Mouse (Mus musculus) stomach, postnatal 0 days (tissue): Measurements from ENCODE around the gene Cwc22. TPM values are rescaled to one million over a fixed set of nuclear protein-coding genes. Genes with fewer than 3 reads are reported as not detected.

Experiments used
- ATAC-seq: fragments of 200-750 bp; cut with Nextera tagmentation; 2 replicates; pipeline ENCODE4 v1.8.0; 2017; ENCODE audit not compliant: low FRiP score, low TSS enrichment
- DNase-seq: peaks from one replicate; pipeline ENCODE4 v3.0.0-alpha.2; 2016; ENCODE audit warnings: low spot score
- H3K27ac ChIP-seq: fragments of 300-500 bp; sonication (generic); replicated peaks from 2 replicates; pipeline ENCODE4 v1.5.1; 2014; ENCODE audit warnings: mild to moderate bottlenecking, control low read depth
- H3K27me3 ChIP-seq: fragments of 300-500 bp; sonication (generic); 2 replicates; pipeline ENCODE4 v1.6.1; 2014; ENCODE audit warnings: low read length; ENCODE audit not compliant: control insufficient read depth, insufficient read depth
- H3K36me3 ChIP-seq: fragments of 300-500 bp; sonication (generic); 2 replicates; pipeline ENCODE4 v1.6.1; 2014; ENCODE audit warnings: low read length, mixed read lengths; ENCODE audit not compliant: control insufficient read depth, insufficient read depth
- H3K4me1 ChIP-seq: fragments of 300-500 bp; sonication (generic); replicated peaks from 2 replicates; pipeline ENCODE4 v1.6.1; 2014; ENCODE audit warnings: antibody characterized with exemption; ENCODE audit not compliant: control insufficient read depth, insufficient read depth
- H3K4me2 ChIP-seq: fragments of 300-500 bp; sonication (generic); replicated peaks from 2 replicates; pipeline ENCODE4 v1.6.1; 2014; ENCODE audit warnings: low read depth, mild to moderate bottlenecking, control low read depth, moderate library complexity
- H3K4me3 ChIP-seq: fragments of 300-500 bp; sonication (generic); 2 replicates; pipeline ENCODE4 v1.5.1; 2014; ENCODE audit warnings: low read depth, low read length, control low read depth
- H3K9ac ChIP-seq: fragments of 300-500 bp; sonication (generic); 2 replicates; pipeline ENCODE4 v1.6.1; 2014; ENCODE audit warnings: mild to moderate bottlenecking, low read length, control low read depth, mixed read lengths
- H3K9me3 ChIP-seq: fragments of 300-500 bp; sonication (generic); 2 replicates; pipeline ENCODE4 v1.6.1; 2016; ENCODE audit warnings: low read length; ENCODE audit not compliant: control insufficient read depth
- CTCF ChIP-seq: IDR thresholded peaks from 2 replicates; pipeline ENCODE4 v1.5.1; 2016; ENCODE audit warnings: antibody characterized with exemption, low read depth, mild to moderate bottlenecking, moderate library complexity
- EP300 ChIP-seq: optimal IDR thresholded peaks from 2 replicates; pipeline ENCODE3; 2016; ENCODE audit warnings: antibody characterized with exemption
- WGBS: fragments of 180-500 bp; shearing (Covaris S2); extraction: QIAGEN DNeasy Blood & Tissue Kit; methylation state at CpG from one replicate; pipeline ENCODE4 v1.1.7; 2014; 5-methylcytosine and 5-hydroxymethylcytosine counted together
- polyA plus RNA-seq: library from polyadenylated mRNA; unstranded; fragments of >200 nt; fragmentation: Nextera tagmentation; extraction: Ambion mirVana; gene quantifications from 2 replicates; pipeline ENCODE4 v1.2.1, GENCODE M21; 2015

The Cwc22 gene
- polyA plus RNA-seq, 1 experiment from 2014 or later, result 13.7 TPM

DNA sequence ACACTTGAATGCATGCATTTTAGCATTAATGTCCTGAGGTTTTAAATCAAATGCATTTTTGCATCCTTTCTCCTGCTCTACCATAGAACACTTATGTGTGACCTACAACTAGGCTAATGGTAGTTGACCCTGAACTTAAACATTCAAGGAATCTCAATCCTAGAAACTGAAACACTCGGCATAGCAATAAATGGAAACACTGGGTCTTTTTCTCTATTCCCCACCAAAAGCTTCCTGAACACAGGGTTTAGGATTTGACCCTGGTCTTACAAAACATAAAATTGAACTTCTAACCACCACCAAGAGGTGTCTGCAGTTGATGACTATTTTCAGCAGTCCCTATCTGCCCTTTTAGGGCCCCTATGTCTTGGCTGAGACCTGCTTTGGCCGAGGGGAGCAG lies 57.3 kb downstream of the Cwc22 start:
- no peak for ATAC-seq
- WGBS, result 65% methylated on average over 2 of the region's 2 CpGs
- TF ChIP-seq EP300, result no peak
- TF ChIP-seq CTCF, result no peak

DNA sequence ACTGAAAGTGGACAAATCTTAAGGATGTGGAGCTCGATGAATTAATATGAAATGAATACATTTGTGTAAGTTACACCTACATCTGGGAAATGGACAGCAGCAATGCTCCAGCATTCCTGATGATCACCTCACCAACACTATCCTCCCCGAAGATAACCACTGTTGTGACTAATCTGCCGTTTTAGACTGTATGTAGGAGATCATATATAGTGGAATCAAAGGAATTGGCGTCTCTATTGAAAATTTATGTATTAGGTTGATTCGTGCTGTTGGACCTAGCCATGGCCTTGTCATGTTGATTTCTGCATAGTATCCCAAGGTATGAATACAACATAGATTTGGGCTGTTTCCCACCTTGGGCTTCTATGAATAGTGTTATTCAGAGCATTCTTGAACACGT lies 58.1 kb downstream of the Cwc22 start:
- H3K9ac ChIP-seq, result no peak overlapping the region

More for the DNA sequence above, 57.3 kb downstream of the Cwc22 start:
- no peaks in the 10 kb centered on the region for H3K4me1 ChIP-seq
- H3K36me3 ChIP-seq, result no peaks in the 10 kb centered on the region
- no peaks in the 10 kb centered on the region for H3K9me3 ChIP-seq
- H3K4me2 ChIP-seq, result no peak overlapping the region
- H3K9ac ChIP-seq, result no peak overlapping the region
- no peak overlapping the region for H3K4me3 ChIP-seq
- DNase-seq, result no peak
- H3K27ac ChIP-seq, result no peak overlapping the region
- H3K27me3 ChIP-seq, result no peaks in the 10 kb centered on the region

DNA sequence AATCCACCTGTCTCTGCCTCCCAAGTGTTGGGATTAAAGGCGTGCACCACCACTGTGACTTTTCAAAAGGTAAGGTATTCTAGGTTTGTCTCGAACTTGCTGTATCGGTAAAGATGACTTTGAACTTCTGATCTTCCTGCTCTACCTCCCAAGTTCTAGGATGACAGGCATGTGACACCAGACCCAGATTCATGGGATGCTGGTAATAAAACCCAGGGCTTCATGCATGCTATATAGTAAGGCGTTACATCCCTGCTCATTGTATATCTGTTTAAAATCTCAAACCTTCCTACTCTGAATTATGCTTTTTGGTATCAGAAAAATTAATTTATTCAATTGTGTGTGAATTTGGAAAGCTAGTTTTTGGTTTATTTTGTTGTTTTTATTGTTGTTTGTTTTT lies 59.0 kb downstream of the Cwc22 start:
- no peak overlapping the region for H3K27ac ChIP-seq
- H3K4me3 ChIP-seq, result no peak overlapping the region
- H3K36me3 ChIP-seq, result no peaks in the 10 kb centered on the region
- no peak for DNase-seq
- no peak for ATAC-seq
- WGBS, result 92% methylated on average over 4 of the region's 4 CpGs
- H3K9ac ChIP-seq, result no peak overlapping the region
- H3K4me1 ChIP-seq, result no peaks in the 10 kb centered on the region
- H3K27me3 ChIP-seq, result no peaks in the 10 kb centered on the region
- TF ChIP-seq CTCF, result no peak
- no peak for TF ChIP-seq EP300
- no peak overlapping the region for H3K4me2 ChIP-seq
- H3K9me3 ChIP-seq, result no peaks in the 10 kb centered on the region

More for the DNA sequence above, 58.1 kb downstream of the Cwc22 start:
- H3K9me3 ChIP-seq, result no peaks in the 10 kb centered on the region
- no peak overlapping the region for H3K4me2 ChIP-seq
- TF ChIP-seq CTCF (no peak), EP300 (no peak)
- no peak overlapping the region for H3K27ac ChIP-seq
- H3K27me3 ChIP-seq, result no peaks in the 10 kb centered on the region
- no peak for ATAC-seq
- H3K4me3 ChIP-seq, result no peak overlapping the region
- no peak for DNase-seq
- H3K36me3 ChIP-seq, result no peaks in the 10 kb centered on the region
- no peaks in the 10 kb centered on the region for H3K4me1 ChIP-seq
- WGBS, result 91% methylated on average over 6 of the region's 6 CpGs

DNA sequence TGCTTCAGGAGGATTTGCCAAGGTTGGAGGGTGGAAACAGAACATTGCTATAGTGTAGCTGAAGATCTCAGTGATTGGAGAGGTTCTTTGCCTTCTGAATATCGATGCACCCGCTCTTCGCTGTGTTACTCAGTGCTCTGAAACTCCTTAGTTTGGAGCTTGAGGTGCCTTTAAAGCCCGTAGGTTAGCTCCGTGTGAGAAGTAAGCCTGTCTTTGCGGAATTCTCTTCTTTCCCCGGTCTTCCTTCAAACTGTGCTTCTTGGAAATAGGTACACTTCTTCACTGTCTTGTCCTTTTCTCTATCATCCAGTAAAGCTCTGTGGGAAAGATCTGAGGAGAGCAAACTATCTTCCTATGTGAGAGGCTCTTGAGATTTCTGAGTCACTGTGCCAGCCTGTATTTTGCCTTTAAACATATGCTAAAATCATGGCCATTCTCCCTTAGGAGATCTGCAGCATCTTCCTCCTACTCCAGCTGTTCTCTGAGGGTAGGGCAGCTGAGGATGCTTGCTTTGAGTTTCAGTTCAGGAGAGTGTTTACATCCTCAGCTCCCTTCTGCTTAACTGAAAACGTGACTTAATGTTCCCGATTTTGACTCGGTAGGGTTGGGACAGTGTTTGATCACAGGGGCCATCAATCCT lies 60.6 kb downstream of the Cwc22 start:
- no peak overlapping the region for H3K4me3 ChIP-seq
- no peaks in the 10 kb centered on the region for H3K36me3 ChIP-seq
- no peak overlapping the region for H3K4me2 ChIP-seq
- no peaks in the 10 kb centered on the region for H3K4me1 ChIP-seq
- ATAC-seq (no peak), DNase-seq (no peak)
- TF ChIP-seq CTCF, result no peak
- TF ChIP-seq EP300, result no peak
- no peaks in the 10 kb centered on the region for H3K27me3 ChIP-seq
- no peaks in the 10 kb centered on the region for H3K9me3 ChIP-seq
- no peak overlapping the region for H3K9ac ChIP-seq
- WGBS, result 75% methylated on average over 10 of the region's 10 CpGs
- H3K27ac ChIP-seq, result no peak overlapping the region

DNA sequence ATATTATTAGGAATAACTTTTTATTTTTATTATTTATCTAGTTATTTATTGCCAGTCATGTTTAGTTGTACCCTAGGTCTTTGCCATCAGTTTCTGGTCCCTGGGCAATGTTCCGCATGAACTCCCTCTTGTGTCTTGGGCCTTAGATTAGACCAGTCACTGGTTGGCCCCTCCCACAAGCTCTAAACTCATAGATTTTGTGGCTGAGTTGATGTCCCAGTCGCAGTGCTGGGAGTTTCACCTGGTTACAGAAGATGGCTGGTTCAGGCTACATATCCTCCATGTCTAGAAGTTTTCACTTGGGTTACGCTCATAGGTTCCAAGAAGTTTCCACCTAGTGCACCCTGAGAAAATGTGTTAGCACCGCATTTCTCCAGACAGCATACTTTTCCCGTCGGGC lies 61.1 kb downstream of the Cwc22 start:
- H3K4me2 ChIP-seq, result no peak overlapping the region
- H3K36me3 ChIP-seq, result no peaks in the 10 kb centered on the region
- TF ChIP-seq EP300, result no peak
- no peak for TF ChIP-seq CTCF
- 90% methylated on average over 6 of the region's 6 CpGs for WGBS
- H3K9ac ChIP-seq, result no peak overlapping the region
- DNase-seq, result no peak
- H3K9me3 ChIP-seq, result no peaks in the 10 kb centered on the region
- H3K4me1 ChIP-seq, result no peaks in the 10 kb centered on the region
- H3K27me3 ChIP-seq, result no peaks in the 10 kb centered on the region
- H3K4me3 ChIP-seq, result no peak overlapping the region
- H3K27ac ChIP-seq, result no peak overlapping the region
- ATAC-seq, result no peak

DNA sequence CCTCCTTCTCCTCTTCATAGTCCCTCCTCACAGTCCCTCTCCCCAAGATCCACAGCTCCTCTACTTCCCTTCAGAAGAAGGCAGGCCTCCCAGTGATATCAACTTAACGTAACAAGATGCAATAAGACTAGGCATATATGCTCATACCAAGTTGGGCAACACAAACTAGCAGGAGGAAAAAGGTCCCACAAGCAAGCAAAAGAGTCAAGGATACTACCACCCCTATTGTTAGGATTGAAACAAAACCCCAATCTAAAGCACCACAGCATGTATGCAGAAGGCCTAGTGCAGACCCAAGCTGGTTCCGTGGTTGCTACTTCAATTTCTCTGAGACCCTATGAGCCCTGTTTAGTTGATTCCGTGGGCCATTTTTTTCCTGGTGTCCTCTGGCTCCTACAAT lies 61.7 kb downstream of the Cwc22 start:
- H3K27ac ChIP-seq, result no peak overlapping the region
- no peaks in the 10 kb centered on the region for H3K4me1 ChIP-seq
- H3K4me2 ChIP-seq, result no peak overlapping the region
- no peak for DNase-seq
- no peak overlapping the region for H3K9ac ChIP-seq
- ATAC-seq, result no peak
- no peak overlapping the region for H3K4me3 ChIP-seq
- 93% methylated on average over 3 of the region's 3 CpGs for WGBS
- TF ChIP-seq EP300 (no peak), CTCF (no peak)
- H3K36me3 ChIP-seq, result no peaks in the 10 kb centered on the region
- H3K9me3 ChIP-seq, result no peaks in the 10 kb centered on the region
- H3K27me3 ChIP-seq, result no peaks in the 10 kb centered on the region
